Mouse (Mus musculus): ENCODE results near the gene Cep57l1. TPM values are rescaled to one million over a fixed set of nuclear protein-coding genes. Genes with fewer than 3 reads are reported as not detected.

Cep57l1 gene
- polyA plus RNA-seq, 1 experiment = 11.8 TPM

- H3K4me3 ChIP-seq (ENCODE audit: insufficient read depth, low read length) = no peak within 1 kb of the TSS
- H3K4me1 ChIP-seq (ENCODE audit: control insufficient read depth, insufficient read depth, low read length) = no peaks in the 10 kb centered on the region
- TF ChIP-seq POLR2A (IDR thresholded peaks at IDR 0.05; ENCODE audit: borderline replicate concordance, low read depth, low read length) (no peak), CTCF (IDR thresholded peaks at IDR 0.05; ENCODE audit: low read depth, low read length) (no peak)
- H3K27ac ChIP-seq (ENCODE audit: insufficient read depth, low read depth, low read length) = no peak within 1 kb of the TSS
Measured at GRCm38 (mm10) chr10:41716029-41716897, 93.4 kb downstream of the Cep57l1 start, which contains the start of gene Ccdc162. Ccdc162 (minus strand) TSS chr10:41716634.

- no peak overlapping the region for H3K27ac ChIP-seq (ENCODE audit: insufficient read depth, low read depth, low read length)
- H3K4me3 ChIP-seq (ENCODE audit: insufficient read depth, low read length) = no peak overlapping the region
- TF ChIP-seq CTCF (IDR thresholded peaks at IDR 0.05; ENCODE audit: low read depth, low read length) = no peak
- TF ChIP-seq POLR2A (IDR thresholded peaks at IDR 0.05; ENCODE audit: borderline replicate concordance, low read depth, low read length) = no peak
Measured at GRCm38 (mm10) chr10:41715557-41715956, 94.1 kb downstream of the Cep57l1 start.

DNA sequence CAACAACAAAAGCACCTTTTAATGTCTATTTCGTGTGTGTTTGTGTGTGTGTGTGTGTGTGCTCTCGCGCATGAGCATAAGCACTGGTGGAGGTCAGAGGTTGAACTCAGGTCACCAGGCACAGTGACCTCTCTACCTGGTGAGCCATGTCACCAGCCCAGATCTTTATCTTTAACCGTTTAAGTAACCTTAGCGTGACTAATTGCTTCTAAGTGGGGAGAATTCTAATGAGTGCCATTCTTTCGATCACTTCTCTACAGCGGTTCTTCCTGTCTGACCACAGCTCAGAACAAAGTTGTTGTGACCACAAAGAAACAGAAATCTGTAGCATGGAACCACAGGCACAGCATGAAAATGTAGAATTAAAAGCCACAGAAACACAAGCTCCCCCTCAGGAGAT, 98.2 kb downstream of the Cep57l1 start:
- H3K4me3 ChIP-seq (ENCODE audit: insufficient read depth, low read length) = no peak overlapping the region
- TF ChIP-seq CTCF (IDR thresholded peaks at IDR 0.05; ENCODE audit: low read depth, low read length) (no peak), POLR2A (IDR thresholded peaks at IDR 0.05; ENCODE audit: borderline replicate concordance, low read depth, low read length) (no peak)
- no peaks in the 10 kb centered on the region for H3K4me1 ChIP-seq (ENCODE audit: control insufficient read depth, insufficient read depth, low read length)
- H3K27ac ChIP-seq (ENCODE audit: insufficient read depth, low read depth, low read length) = no peak overlapping the region

More at GRCm38 (mm10) chr10:41715557-41715956, 94.1 kb downstream of the Cep57l1 start:
- no peaks in the 10 kb centered on the region for H3K4me1 ChIP-seq (ENCODE audit: control insufficient read depth, insufficient read depth, low read length)

- Histone ChIP-seq H3K4me3 (ENCODE audit: insufficient read depth, low read length) (no peak overlapping the region), H3K27ac (ENCODE audit: insufficient read depth, low read depth, low read length) (no peak overlapping the region), H3K4me1 (ENCODE audit: control insufficient read depth, insufficient read depth, low read length) (no peaks in the 10 kb centered on the region)
- TF ChIP-seq CTCF (IDR thresholded peaks at IDR 0.05; ENCODE audit: low read depth, low read length) = no peak
- no peak for TF ChIP-seq POLR2A (IDR thresholded peaks at IDR 0.05; ENCODE audit: borderline replicate concordance, low read depth, low read length)
Measured at GRCm38 (mm10) chr10:41710773-41711172, 98.9 kb downstream of the Cep57l1 start.

- H3K4me3 ChIP-seq (ENCODE audit: insufficient read depth, low read length) = no peak overlapping the region
- H3K4me1 ChIP-seq (ENCODE audit: control insufficient read depth, insufficient read depth, low read length) = no peaks in the 10 kb centered on the region
- TF ChIP-seq CTCF (IDR thresholded peaks at IDR 0.05; ENCODE audit: low read depth, low read length) = no peak
- TF ChIP-seq POLR2A (IDR thresholded peaks at IDR 0.05; ENCODE audit: borderline replicate concordance, low read depth, low read length) = no peak
- no peak overlapping the region for H3K27ac ChIP-seq (ENCODE audit: insufficient read depth, low read depth, low read length)
Measured at GRCm38 (mm10) chr10:41709341-41709740, 100.3 kb downstream of the Cep57l1 start.

GRCm38 (mm10) chr10:41699669-41700068, 110.0 kb downstream of the Cep57l1 start:
- Histone ChIP-seq H3K4me3 (ENCODE audit: insufficient read depth, low read length) (no peak overlapping the region), H3K4me1 (ENCODE audit: control insufficient read depth, insufficient read depth, low read length) (no peaks in the 10 kb centered on the region), H3K27ac (ENCODE audit: insufficient read depth, low read depth, low read length) (no peak overlapping the region)
- TF ChIP-seq CTCF (IDR thresholded peaks at IDR 0.05; ENCODE audit: low read depth, low read length) = no peak
- TF ChIP-seq POLR2A (IDR thresholded peaks at IDR 0.05; ENCODE audit: borderline replicate concordance, low read depth, low read length) = no peak

DNA sequence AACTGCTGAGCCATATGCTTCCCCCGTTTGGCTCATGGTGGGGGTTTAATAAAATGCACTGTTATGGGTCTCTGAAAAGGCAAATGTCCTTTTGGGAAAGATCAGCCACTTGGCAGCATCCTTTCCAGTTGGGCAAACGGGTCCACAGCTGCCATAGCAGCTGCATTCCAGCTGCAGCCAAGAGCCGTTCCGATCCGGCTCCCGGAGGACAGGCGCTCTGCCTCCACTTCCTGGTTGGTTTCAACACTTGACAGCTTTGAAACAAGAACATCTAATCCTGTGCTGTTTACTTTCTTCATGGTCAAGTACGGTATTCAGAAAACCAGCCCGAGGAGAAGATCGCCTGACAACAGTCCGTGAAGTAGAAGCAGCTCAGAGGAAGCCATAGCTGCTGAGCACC, 112.6 kb downstream of the Cep57l1 start:
- H3K4me1 ChIP-seq (ENCODE audit: control insufficient read depth, insufficient read depth, low read length) = no peaks in the 10 kb centered on the region
- H3K4me3 ChIP-seq (ENCODE audit: insufficient read depth, low read length) = no peak overlapping the region
- TF ChIP-seq POLR2A (IDR thresholded peaks at IDR 0.05; ENCODE audit: borderline replicate concordance, low read depth, low read length) (no peak), CTCF (IDR thresholded peaks at IDR 0.05; ENCODE audit: low read depth, low read length) (no peak)
- H3K27ac ChIP-seq (ENCODE audit: insufficient read depth, low read depth, low read length) = no peak overlapping the region

GRCm38 (mm10) chr10:41690978-41691377, 118.7 kb downstream of the Cep57l1 start:
- Histone ChIP-seq H3K4me3 (ENCODE audit: insufficient read depth, low read length) (no peak overlapping the region), H3K4me1 (ENCODE audit: control insufficient read depth, insufficient read depth, low read length) (no peaks in the 10 kb centered on the region), H3K27ac (ENCODE audit: insufficient read depth, low read depth, low read length) (no peak overlapping the region)
- TF ChIP-seq CTCF (IDR thresholded peaks at IDR 0.05; ENCODE audit: low read depth, low read length) (no peak), POLR2A (IDR thresholded peaks at IDR 0.05; ENCODE audit: borderline replicate concordance, low read depth, low read length) (no peak)

DNA sequence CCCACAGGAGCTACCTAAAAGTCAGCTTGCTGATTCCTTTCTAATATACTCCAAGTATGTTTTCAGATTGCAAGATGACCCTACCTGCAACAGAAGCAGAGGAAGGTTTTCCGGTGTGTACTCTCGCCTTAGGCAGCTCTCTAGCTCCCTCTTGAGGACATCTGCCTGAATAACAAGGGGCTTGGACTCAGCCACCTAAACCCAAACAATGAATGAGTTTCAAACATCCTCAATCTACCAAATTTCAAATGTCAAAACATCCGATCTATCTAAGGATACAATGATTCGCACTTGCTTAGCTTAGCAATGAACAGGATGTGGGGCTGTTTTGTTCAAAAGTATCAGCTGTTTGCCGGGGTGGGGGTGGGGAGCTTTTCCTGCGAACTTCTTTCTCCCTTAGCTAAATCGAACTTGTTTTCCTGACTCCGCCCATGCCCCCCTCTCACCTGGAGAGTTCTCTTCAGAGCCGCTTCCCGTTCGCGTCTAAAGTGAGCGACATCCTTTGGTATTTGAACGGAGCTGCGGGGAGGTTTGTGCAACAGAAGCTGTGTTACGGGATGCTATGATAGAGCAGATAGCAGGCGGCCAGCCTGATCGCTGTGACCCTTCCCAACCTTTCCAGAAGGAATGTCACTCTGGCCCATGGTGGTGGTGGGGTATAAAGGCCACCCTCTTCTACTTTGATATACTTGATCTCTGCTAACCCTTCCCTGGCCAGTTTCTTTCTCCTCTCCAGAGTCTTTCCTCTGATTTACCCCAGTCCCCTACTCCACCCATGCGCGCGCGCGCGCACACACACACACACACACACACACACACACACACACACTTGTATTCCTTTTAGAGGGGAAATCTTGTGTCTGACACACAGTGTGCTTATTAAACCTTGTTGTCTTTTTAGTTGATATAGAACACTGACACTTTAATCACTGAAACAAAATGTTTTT, 119.5 kb downstream of the Cep57l1 start:
- TF ChIP-seq POLR2A (IDR thresholded peaks at IDR 0.05; ENCODE audit: borderline replicate concordance, low read depth, low read length) = no peak
- TF ChIP-seq CTCF (IDR thresholded peaks at IDR 0.05; ENCODE audit: low read depth, low read length) = peak; percentile 48
- H3K4me3 ChIP-seq (ENCODE audit: insufficient read depth, low read length) = no peak overlapping the region
- no peak overlapping the region for H3K27ac ChIP-seq (ENCODE audit: insufficient read depth, low read depth, low read length)
- no peaks in the 10 kb centered on the region for H3K4me1 ChIP-seq (ENCODE audit: control insufficient read depth, insufficient read depth, low read length)
